Mouse (Mus musculus) CH12.LX (cell line): ENCODE data around the gene Amz2.

ENCODE experiments used
- CHD2 ChIP-seq: IDR thresholded peaks from 2 replicates; pipeline ENCODE4 v1.6.1; 2011; ENCODE audit warnings: low read length, improper control_type of control experiment
- CTCF ChIP-seq, 2 experiments: IDR thresholded peaks in 1 of 2; conservative IDR thresholded peaks in 1 of 2; 2 replicates each; pipeline ENCODE4 v1.5.1; 2011 to 2012; ENCODE audit warnings: low read depth in 2 of 2, low read length in 2 of 2, improper control_type of control experiment in 1 of 2, inconsistent platforms in 1 of 2, mild to moderate bottlenecking in 1 of 2, moderate library complexity in 1 of 2
- EP300 ChIP-seq: IDR thresholded peaks from 2 replicates; pipeline ENCODE4 v1.6.1; 2011; ENCODE audit warnings: low read length, improper control_type of control experiment
- MAX ChIP-seq: IDR thresholded peaks from 2 replicates; pipeline ENCODE4 v1.6.1; 2011; ENCODE audit warnings: low read length, improper control_type of control experiment
- POLR2A ChIP-seq: IDR thresholded peaks from 2 replicates; pipeline ENCODE4 v1.6.1; 2011; ENCODE audit warnings: low read depth, mild to moderate bottlenecking, improper control_type of control experiment, low read length
- TCF12 ChIP-seq: IDR thresholded peaks from 2 replicates; pipeline ENCODE4 v1.6.1; 2014; ENCODE audit warnings: low read depth, mild to moderate bottlenecking, inconsistent platforms, low read length, improper control_type of control experiment
- ZKSCAN1 ChIP-seq: IDR thresholded peaks from 2 replicates; pipeline ENCODE4 v1.6.1; 2012; ENCODE audit warnings: low read depth, inconsistent platforms, low read length, improper control_type of control experiment, borderline replicate concordance
- ZNF384 ChIP-seq: IDR thresholded peaks from 2 replicates; pipeline ENCODE4 v1.6.1; 2012; ENCODE audit warnings: low read depth, low read length, improper control_type of control experiment, inconsistent platforms

DNA sequence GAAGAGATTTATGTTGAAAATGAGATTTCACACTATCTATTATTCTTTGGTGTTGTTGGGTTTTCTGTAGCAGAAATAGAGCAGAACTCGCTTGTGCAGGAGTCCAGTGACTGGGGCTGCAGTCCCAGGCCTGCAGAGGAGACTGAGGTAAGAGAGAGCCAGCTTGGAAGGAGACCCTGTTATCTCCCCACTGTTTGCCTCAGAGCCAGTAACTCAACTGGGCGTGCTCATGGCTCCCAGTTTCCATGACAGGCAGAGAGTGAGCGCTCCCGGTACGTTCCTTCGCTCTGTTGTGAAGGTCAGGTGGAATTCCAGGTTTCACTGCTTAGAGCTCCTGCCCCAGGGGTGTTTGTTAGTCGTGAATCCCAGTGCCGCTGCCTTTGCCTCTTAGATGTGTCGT lies 33.1 kb upstream of the Amz2 start:
- TF ChIP-seq EP300 (no peak), ZKSCAN1 (no peak), CTCF (conservative IDR thresholded peaks at IDR 0.05 in 1 of 2, IDR thresholded peaks at IDR 0.05 in 1 of 2; ENCODE audit: low read depth in 2 of 2, low read length in 2 of 2) (no peak), CHD2 (no peak), TCF12 (no peak), MAX (no peak), ZNF384 (no peak), POLR2A (no peak)
